Mouse (Mus musculus): ENCODE measurements around the gene Hoxa5. TPM values are rescaled to one million over a fixed set of nuclear protein-coding genes. Genes with fewer than 3 reads are reported as not detected.

The Hoxa5 gene
- total RNA-seq, 2 experiments from 2014 or later = 4.4 to 5.1 TPM

GRCm38 (mm10) chr6:52216691-52217458 lies 12.5 kb upstream of the Hoxa5 start:
- DNase-seq (ENCODE audit: low spot score in 2 of 2) = peak; percentile 27 to 50

DNA sequence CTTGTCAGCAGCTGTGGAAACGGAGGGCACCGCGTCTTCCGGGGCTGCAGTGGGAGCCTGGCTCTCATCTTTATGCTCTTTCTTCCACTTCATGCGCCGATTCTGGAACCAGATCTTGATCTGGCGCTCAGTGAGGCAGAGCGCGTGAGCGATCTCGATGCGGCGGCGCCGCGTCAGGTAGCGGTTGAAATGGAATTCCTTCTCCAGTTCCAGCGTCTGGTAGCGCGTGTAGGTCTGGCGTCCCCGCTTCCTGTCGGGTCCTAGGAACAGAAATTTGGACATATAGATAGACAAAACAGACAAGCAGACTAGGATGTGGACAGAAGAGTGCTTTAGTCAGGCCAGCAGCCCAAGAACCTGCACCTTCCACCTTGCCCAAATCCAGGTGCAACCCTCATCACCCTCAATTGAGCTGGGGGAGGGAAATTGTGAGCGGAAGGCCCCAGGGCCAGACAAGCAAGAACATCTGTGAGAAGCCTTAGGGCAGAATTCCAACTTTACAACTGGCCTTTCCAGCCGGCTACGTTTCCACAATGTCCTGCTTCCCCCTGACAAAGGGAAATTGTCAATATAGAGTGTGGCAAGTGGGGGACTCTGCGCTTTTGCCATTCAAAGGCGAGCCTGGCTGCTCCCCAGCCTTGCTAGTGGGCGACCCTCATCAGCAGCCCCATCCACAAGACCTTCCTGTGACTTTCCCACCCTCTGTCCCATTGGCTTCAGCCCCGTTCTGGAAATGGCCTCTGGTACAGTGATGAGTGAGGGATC lies 11.6 kb upstream of the Hoxa5 start:
- peak in 1 of 2 experiments; percentile 24 for DNase-seq (ENCODE audit: low spot score in 2 of 2)

GRCm38 (mm10) chr6:52215070-52215469 lies 10.7 kb upstream of the Hoxa5 start:
- DNase-seq (ENCODE audit: low spot score in 2 of 2) = peak in 1 of 2 experiments; percentile 9

DNA sequence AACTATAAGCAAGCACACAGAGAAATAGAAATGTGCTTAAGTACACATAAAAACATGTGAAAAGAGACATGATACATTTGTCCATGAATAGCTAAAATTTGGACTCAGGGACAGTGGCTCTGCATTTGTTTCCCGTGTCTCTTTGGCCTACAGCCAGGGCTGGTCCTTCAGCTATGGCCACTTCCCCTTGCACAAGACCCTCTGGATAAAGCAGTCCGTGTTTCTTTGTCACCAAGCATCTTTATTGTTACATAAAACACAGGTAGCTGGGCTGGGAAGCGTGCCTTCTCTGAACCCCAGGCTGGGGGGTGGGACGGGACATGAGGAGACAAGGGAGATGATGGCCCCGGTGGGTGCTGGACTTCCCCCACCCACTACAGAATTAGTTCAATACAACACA lies 9.9 kb upstream of the Hoxa5 start:
- DNase-seq (ENCODE audit: low spot score in 2 of 2) = peak in 1 of 2 experiments; percentile 7

GRCm38 (mm10) chr6:52213119-52213986 lies 9.0 kb upstream of the Hoxa5 start, which contains the start of the genes Hoxa3 and Gm28308:
Gene Hoxa3, minus strand, starts transcription at chr6:52213336.
Gene Gm28308, minus strand, starts transcription at chr6:52213339.
- peak; percentile 40 to 68 for DNase-seq (ENCODE audit: low spot score in 2 of 2)

DNA sequence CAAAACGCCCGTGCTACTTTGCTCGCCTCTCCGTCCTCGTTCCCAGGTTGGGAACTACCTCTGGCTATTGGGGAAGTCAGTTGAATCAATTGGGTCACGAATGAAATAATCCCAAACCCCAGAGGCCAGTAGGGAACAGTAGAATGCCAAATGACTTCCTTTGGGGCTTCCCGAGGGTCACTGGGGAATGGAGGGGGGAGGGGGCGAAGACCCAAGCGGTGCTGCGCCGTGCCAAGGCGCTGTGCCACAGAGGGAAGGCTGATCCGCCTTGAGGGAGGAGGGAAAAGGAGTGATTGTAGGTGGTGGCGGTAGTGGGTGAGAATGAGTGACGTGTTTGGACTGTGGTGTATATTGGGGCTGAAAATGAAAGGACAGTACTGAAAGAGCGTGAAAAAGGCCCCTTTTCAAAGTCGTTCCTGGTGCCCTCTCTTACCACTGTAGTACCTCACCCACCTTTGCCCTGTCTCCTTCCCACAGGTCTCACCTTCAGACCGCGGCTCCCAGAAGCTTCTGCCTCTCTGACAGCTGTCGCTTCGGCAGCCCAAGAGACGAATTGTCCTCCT lies 8.2 kb upstream of the Hoxa5 start:
- peak; percentile 13 to 16 for DNase-seq (ENCODE audit: low spot score in 2 of 2)

DNA sequence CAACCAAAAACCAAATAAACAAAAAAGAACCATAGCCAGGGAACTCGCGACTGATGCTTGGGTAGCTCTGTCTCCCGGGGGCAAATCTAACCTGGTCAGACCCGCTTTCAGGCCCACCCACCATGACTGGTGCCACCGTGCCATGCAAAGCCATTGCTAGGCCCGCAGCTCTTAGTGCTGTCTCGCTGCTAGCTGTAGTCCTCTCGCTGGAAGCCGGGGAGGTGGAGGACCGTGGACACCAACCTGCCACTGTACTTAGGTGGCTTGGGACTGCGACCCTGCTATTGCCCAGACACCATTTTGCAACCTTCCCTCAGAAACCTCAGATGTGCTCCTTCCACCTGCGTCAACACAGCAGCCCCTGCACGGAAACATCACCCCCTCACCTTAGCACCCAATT lies 7.6 kb upstream of the Hoxa5 start:
- DNase-seq (ENCODE audit: low spot score in 2 of 2) = peak in 1 of 2 experiments; percentile 16

- peak; percentile 68 to 83 for DNase-seq (ENCODE audit: low spot score in 2 of 2)
These were observed 7.0 kb upstream of the Hoxa5 start for GRCm38 (mm10) chr6:52211170-52211935.

DNA sequence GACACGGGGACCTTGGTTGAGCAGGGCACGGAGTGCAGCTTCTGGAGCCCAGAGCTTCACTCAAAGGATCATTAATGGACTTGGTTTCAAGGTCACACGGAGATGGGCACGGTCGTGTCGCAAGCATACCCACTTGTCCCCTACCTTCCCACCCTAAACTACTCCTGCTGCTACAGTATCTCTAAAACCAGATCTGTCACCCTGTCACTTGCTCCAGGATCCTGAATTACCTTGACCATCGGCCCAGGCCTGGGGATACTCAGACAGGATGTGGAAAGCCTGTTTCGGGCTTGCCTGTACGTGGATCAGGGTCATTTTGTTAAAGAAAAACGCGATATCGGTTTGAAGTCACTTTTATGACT lies 5.3 kb upstream of the Hoxa5 start:
- no peak for DNase-seq (ENCODE audit: low spot score in 2 of 2)

- DNase-seq (ENCODE audit: low spot score in 2 of 2) = no peak
These were observed 4.7 kb upstream of the Hoxa5 start for GRCm38 (mm10) chr6:52208868-52209684.

- DNase-seq (ENCODE audit: low spot score in 2 of 2) = peak in 1 of 2 experiments; percentile 50
These were observed 3.9 kb upstream of the Hoxa5 start, which contains the start of gene Hoxa6 for GRCm38 (mm10) chr6:52208072-52208867. Gene Hoxa6, minus strand, starts transcription at chr6:52208722.

DNA sequence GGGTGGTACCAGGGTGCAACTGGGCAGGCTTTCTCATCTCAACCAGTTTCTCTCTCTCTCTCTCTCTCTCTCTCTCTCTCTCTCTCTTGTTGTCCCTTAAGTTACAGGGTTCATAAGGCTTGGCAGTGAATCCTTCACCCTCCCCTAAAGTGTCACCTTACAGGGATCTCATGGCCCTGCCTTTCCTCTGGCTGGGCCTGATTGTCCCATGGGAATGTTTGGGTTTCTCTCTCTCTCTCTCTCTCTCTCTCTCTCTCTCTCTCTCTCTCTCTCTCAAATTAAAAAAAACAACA lies 3.2 kb upstream of the Hoxa5 start:
- no peak for DNase-seq (ENCODE audit: low spot score in 2 of 2)

DNA sequence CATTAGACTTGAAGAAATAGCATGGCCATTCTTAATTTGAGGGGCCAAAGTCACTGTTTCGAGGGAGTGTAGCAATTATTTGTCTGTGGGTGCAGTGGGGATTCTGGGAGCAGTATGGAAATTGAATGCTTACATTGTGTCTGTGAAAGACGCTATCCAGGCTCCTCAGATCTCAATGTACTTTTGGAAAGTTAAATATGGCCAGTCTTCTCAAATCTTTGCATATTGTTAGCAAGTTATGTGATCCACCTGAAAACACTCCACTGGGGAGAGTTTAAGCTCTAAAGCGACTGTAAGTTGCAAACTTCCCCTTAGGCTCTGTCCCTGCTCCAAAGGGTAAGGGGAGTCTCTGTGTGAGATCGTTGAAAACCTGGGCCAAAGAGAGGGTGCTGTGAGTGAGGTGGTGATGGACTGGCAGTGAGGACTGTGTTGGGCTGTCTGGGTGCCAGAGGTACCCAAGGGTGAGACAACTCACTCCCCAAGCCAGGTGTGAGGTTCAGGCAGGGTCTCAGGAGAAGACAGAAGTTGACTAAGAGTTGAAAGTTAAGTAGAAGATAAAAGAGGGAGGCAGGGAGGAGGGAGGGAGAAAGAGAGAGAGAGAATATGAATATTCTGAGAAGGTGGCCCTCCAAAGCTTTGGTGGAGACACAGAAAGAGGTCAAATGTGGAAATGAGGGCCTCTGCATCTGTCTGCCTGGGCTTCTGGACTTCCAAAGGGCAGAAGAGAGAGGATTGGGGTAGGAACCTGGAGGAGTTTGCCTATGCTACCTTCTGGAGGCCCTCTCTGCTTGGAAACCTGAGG lies 2.7 kb upstream of the Hoxa5 start:
- DNase-seq (ENCODE audit: low spot score in 2 of 2) = no peak

DNA sequence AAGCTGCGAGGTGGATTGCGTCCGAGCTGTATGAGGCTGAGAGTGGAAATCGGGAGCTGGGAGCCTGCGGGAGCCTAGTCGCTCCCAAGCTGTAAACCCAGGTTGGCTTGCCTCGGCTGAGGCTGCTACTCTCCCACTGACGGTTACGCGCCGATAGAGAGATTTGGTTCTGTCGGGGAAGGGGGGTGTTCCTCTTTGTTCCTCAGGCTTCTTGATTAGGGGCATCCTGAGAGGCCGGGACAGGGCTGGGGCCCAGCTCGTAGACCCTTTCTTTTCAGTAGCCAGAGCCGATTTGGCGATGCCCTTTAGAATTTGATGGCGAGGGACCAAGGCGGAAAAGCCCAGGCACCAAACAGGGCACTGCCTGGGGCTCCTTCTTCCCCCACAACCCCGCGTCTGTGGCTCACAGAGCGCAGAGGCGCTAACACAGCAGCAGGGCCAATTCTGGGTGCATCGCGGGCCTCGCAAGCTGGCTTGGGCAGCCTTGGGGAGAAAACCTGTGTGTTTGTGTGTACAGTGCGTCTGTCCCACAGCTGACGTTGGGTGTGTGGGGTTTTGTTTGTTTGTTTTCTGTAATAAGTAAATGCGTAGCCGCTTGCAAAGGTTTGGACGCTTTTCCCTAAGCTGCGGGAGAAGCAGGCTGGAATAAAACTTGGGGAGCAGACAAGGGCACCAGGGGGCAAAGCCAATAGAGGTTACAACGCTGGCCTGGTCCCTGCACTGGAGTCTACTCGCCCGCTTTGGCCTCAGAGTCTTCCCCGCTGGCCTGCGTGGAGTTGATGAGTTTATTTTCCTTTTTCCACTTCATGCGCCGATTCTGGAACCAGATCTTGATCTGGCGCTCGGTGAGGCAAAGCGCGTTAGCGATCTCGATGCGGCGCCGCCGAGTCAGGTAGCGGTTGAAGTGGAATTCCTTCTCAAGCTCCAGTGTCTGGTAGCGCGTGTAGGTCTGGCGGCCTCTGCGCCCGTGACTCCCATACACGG lies 1.5 kb upstream of the Hoxa5 start:
- DNase-seq (ENCODE audit: low spot score in 2 of 2) = no peak

- no peak for DNase-seq (ENCODE audit: low spot score in 2 of 2)
These were observed 834 bp upstream of the Hoxa5 start for GRCm38 (mm10) chr6:52205221-52205620.

GRCm38 (mm10) chr6:52203371-52204049 lies 877 bp downstream of the Hoxa5 start:
- DNase-seq (ENCODE audit: low spot score in 2 of 2) = peak in 1 of 2 experiments; percentile 36

All from gastrocnemius, postnatal 4 days (tissue).